Mouse (Mus musculus) G1E-ER4 (cell line): ENCODE measurements around the gene Akap8l. TPM values are rescaled to one million over a fixed set of nuclear protein-coding genes. Genes with fewer than 3 reads are reported as not detected.

Experiments used
- GATA1 ChIP-seq: IDR thresholded peaks from one replicate; pipeline ENCODE4 v1.8.0; 2012; ENCODE audit warnings: low read length, inconsistent platforms
- polyA plus RNA-seq: library from polyadenylated mRNA; stranded (reverse); fragments of >175 nt; gene quantifications from 2 replicates; pipeline ENCODE4 v1.2.3, GENCODE M21; 2012

Gene Akap8l
- polyA plus RNA-seq, 1 experiment = 134 TPM

GRCm38 (mm10) chr17:32364331-32364730 is 13.9 kb upstream of the Akap8l start:
- no peak for TF ChIP-seq GATA1

DNA sequence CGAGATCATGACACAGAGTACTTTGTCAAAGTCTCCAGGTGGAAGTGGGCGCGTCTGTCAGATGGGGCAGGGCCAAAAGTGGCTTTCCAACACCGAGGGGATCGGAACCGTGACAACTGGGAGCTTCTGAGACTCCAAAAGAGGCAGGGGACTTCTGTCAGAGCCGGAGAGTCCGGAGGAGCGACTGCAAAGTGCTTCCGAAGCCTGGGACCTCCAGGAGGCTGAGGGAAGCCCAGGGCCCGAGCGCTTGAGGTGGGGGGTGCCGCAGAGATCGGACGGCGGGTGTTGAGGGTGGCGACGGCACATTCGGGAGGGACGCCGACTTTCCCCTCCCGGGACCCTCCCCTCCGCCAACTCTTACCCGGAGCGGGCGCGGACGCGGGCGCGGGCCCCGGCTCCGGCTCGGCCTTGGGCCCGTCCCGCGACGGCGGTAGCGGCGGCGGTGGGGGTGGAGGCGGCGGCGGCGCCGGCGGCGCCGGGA is 13.5 kb upstream of the Akap8l start:
- no peak for TF ChIP-seq GATA1

- TF ChIP-seq GATA1 = no peak
These were observed 12.3 kb upstream of the Akap8l start for GRCm38 (mm10) chr17:32362686-32363085.

DNA sequence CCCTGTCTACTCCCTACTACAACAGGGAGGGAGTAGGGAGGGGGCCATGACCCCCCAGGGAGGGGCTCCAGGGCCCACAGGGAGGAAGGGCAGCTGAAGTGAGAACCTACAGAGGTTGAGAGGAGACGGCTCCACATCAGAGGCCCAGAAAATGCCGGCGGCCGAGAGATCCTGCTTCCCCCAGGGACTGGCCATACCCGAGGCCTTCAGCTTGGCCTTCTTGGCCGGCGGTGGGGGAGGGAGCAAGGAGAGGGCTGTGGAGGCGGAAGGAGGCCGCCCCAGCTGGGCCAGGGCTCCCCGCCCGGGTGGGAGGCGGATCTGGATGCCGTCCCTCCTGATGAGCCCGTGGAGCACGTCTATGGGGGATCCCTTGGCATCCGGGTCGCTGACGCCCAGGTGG is 9.5 kb upstream of the Akap8l start:
- no peak for TF ChIP-seq GATA1

DNA sequence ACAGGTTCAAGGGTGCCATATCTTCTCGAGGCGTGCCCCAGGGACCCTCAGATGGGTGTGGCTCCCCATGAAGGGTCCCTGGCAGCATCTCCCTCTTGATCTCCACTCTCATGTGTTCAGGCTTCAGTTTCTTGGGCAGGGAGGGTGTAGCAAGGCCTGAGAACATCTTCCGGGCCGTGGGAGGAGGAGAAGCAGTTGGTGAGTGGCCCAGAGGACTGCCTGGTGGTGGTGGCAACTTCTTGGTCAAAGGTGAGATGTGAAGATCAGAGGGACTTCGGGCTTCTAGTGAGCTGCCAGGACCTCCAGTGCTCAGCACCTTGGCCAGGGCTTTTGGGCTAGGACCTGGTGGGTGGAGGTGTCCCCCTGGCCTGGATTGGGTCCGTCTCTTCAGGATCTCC is 8.5 kb upstream of the Akap8l start:
- TF ChIP-seq GATA1 = no peak

- no peak for TF ChIP-seq GATA1
These were observed 8.0 kb upstream of the Akap8l start for GRCm38 (mm10) chr17:32358192-32358942.

DNA sequence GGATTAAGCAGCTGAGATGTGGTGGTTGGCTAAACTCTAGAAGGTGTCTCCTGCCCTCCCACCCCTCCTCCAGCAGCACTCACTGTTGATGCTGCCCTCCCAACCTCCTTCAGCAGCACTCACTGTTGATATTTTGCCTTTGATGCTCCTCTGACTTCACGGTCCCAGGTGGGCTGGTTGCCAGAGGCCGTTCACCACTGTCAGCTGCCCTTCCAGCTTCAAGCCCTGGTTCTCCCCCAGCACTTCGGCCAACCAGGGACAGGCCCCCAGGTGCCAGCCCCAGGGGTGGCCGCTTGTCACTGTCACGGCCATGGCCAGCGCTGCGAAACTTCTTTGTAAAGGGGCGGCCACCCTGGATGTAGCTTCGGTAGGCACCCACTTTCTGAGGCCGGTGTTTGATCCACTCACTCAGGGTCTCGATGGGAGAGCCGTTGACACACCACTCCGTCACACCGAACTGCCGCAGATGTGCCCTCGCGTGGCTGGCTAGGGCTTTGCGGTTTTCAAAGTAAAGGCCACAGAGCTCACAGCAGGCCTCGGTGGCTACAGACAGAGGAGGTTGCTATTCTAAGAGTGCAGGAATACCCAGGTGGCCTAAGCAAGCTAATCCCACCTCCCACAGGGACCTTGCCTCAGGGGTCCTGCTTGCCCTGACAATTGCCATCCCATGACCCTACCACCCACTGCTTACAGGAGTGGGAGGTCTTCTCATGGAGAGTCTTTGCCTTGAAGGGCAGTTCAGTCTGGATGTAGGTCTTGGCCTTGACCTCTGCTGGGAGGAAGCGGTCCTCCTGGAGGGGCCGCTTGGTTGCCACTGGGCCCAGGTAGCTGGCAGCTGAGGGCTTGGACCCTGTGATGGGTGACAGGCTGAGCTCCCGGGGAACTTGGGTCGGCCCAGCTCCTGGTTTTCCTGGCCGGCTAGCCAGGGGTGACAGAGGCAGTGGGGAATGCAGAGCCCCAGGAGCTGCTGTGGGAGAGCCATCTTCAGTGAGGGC is 6.7 kb upstream of the Akap8l start:
- no peak for TF ChIP-seq GATA1

GRCm38 (mm10) chr17:32356281-32356680 is 5.9 kb upstream of the Akap8l start:
- no peak for TF ChIP-seq GATA1

GRCm38 (mm10) chr17:32355031-32355430 is 4.6 kb upstream of the Akap8l start:
- TF ChIP-seq GATA1 = no peak

DNA sequence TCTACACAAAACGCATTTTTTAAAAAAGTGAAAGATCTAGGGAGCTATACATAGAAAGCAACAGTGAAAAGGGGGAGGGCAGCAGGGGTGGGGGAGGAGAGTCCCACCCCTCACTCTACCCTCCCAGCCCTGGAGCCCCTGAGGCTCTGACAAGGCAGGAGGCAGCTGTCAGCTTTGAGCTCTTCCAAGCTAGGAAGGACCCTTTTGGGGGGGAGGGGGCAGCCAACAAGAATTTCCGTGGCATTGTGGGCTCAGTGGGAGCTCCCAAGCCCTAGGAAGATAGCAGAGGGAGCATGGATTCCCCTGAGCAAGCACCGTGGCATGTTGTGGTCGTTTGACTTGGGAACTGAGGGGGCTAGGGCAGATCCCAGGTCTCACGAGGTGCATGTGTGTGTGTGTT is 3.8 kb upstream of the Akap8l start:
- no peak for TF ChIP-seq GATA1

GRCm38 (mm10) chr17:32353696-32354095 is 3.3 kb upstream of the Akap8l start:
- TF ChIP-seq GATA1 = no peak

DNA sequence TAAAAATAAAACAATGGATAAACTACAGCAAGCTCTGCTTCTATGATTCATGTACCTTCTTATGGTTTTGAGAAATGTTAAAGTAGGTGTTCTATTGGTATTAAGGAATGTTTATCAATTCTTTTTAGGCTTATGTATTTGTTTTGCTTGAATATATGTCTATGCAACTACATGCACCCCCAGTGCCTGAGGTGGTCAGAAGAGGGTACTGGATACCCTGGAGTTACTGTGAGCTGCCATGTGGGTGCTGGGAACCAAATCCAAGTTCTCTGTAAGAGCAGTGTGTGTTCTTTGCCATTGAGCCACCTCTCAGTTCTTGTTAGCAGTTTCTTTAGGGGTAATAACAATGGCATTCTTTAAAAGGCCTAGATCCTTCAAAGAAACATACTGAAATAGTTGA is 1.3 kb upstream of the Akap8l start:
- no peak for TF ChIP-seq GATA1

DNA sequence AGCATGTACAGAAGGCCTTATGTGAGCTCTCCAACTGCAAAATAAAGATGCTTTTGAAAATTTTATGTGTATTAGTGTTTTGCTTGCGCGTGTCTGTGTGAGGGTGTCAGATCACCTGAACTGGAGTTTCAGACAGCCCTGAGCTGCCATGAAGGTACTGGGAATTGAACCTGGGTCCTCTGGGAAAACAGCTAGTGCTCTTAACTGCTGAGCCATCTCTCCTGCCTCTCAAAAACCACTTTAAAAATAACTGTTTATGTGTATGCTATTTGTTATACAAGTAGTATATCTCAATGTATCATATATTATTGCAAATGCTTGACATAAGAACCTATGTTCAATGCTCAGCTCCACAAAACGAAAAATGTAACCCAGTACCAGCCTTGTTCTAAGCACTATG is 862 bp upstream of the Akap8l start:
- no peak for TF ChIP-seq GATA1

DNA sequence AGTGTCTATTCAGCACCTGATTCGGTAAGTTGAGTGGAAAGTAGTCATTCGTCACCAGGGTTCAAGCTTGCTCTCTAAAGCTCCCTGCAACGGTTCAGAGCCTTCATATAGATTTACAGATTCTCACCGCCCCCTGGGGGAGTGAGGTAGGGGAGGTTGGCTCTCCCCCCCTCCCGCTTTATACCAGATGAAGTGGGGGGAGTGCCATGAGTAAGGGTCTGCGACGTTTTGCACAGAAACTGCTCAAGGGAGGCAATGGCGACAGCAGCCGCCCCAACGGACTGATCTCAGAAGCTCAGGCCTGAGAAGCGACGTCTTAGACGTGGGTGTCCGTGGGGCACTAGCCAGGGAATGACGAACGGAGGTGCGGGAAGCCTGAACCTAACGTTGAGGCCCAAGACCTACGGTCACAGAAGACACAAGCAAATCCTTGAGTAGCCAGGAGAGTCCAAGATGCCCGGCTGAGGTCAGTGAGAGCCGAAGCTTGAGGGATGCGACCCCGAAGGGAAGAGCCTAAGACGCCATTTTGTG is 491 bp downstream of the Akap8l start:
- no peak for TF ChIP-seq GATA1

- no peak for TF ChIP-seq GATA1
These were observed 1.2 kb downstream of the Akap8l start for GRCm38 (mm10) chr17:32349037-32349732.

- no peak for TF ChIP-seq GATA1
These were observed 2.0 kb downstream of the Akap8l start for GRCm38 (mm10) chr17:32348406-32348805.

DNA sequence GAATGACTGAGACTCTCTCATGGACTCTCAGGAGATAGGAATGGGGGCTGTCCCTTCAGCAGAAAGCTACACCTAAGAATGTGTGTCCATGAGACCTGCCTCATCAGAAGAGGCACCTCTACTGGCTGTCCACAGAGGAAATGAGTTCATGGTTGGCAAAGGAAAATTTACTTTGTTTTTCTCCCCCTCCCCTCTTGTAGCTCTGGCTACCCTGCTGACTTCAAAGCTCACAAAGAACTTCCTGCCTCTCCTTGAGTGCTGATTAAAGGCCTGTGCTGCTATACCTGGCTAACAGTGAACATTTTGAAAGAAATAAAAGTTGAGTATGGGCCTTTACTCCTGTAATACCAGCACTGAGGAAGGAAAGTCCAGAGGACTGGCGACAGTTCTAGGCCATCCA is 9.3 kb downstream of the Akap8l start:
- no peak for TF ChIP-seq GATA1
